Mouse (Mus musculus) gastrocnemius, adult 2 months (tissue): ENCODE results near the gene Lag3. TPM values are rescaled to one million over a fixed set of nuclear protein-coding genes. Genes with fewer than 3 reads are reported as not detected.
A peak's percentile ranks its signal among the peaks of the same experiment; 100 is the strongest.

ENCODE experiments used
- DNase-seq: peaks from one replicate; pipeline ENCODE4 v3.0.0; 2022
- H3K27ac ChIP-seq: fragments of 200-600 bp; 2 replicates; pipeline ENCODE4 v1.8.1; 2022; ENCODE audit warnings: mild to moderate bottlenecking
- H3K4me3 ChIP-seq: fragments of 200-600 bp; 2 replicates; pipeline ENCODE4 v1.8.1; 2022; ENCODE audit warnings: mild to moderate bottlenecking, moderate library complexity
- CTCF ChIP-seq: fragments of 200-600 bp; IDR thresholded peaks from 2 replicates; pipeline ENCODE4 v1.8.1; 2022; ENCODE audit warnings: antibody characterized with exemption, mild to moderate bottlenecking, moderate library complexity
- intact Hi-C: fragments of 180-260 bp; cut with DNase I; formaldehyde crosslinking; loops from one replicate; pipeline ENCODE4 v1.15.1; 2025
- total RNA-seq, 2 experiments: library from RNA; stranded (reverse); gene quantifications; 2 replicates each; pipeline ENCODE4 v1.2.3; 2021

Lag3 gene
- total RNA-seq, 2 experiments from 2014 or later = 0.11 to 0.13 TPM

GRCm38 (mm10) chr6:124885956-124886381 is 25.5 kb downstream of the Lag3 start:
- DNase-seq = no peak
- no peak for TF ChIP-seq CTCF
- intact Hi-C loops = no loop called here
- no peak overlapping the region for H3K27ac ChIP-seq
- H3K4me3 ChIP-seq = no peak overlapping the region

DNA sequence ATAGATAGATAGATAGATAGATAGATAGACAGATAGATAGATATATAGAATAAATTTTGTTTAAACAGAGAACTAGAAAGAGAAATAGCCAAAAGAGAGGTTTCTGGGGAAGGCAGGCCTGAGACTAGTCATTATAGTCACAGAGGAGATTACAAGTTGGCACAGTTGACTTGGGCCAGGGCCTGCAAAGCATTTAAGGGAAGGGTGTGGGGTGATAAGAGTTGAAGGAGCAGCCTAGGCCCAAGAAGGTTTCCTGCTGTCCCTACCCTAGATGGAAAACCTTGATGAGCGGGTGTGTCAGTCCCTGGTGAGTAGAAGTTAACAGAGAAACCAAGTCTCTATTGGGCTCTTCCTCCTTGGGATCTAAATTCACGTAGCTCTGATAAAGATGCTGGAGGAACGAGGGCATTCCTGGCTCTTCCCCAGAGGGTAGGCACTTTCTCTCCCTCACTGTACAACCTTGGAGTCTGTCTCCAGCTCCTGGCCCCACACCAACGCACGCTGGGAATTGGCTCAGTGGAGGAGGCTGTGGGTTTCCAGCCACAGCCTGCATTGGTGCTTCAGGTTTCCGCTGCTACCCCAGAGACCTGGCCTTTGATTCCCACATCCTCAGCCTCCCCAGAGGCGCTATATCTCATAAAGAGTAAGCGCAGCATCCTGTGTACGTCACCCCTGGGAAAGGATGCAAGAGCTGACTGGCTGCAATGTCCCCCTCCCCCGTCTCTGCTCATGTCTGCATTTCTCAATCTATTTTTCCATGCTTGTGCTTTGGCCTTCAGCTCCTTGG is 26.6 kb downstream of the Lag3 start:
- Histone ChIP-seq H3K27ac (no peak overlapping the region; the same call in 1 of the 2 replicates), H3K4me3 (no peak overlapping the region)
- intact Hi-C loops = no loop called here
- no peak for DNase-seq
- TF ChIP-seq CTCF = no peak

GRCm38 (mm10) chr6:124883351-124883750 is 28.2 kb downstream of the Lag3 start:
- no peak overlapping the region for H3K27ac ChIP-seq
- intact Hi-C loops = no loop called here
- TF ChIP-seq CTCF = no peak
- DNase-seq = no peak
- no peak overlapping the region for H3K4me3 ChIP-seq

GRCm38 (mm10) chr6:124881821-124882220 is 29.7 kb downstream of the Lag3 start:
- no peak overlapping the region for H3K4me3 ChIP-seq

GRCm38 (mm10) chr6:124879390-124879789 is 32.1 kb downstream of the Lag3 start:
- no peak overlapping the region for H3K27ac ChIP-seq
- no peak overlapping the region for H3K4me3 ChIP-seq
- intact Hi-C loops = no loop called here
- TF ChIP-seq CTCF = no peak
- DNase-seq = no peak

More at GRCm38 (mm10) chr6:124881821-124882220, 29.7 kb downstream of the Lag3 start:
- intact Hi-C loops = no loop called here
- H3K27ac ChIP-seq = no peak overlapping the region
- DNase-seq = no peak
- no peak for TF ChIP-seq CTCF

DNA sequence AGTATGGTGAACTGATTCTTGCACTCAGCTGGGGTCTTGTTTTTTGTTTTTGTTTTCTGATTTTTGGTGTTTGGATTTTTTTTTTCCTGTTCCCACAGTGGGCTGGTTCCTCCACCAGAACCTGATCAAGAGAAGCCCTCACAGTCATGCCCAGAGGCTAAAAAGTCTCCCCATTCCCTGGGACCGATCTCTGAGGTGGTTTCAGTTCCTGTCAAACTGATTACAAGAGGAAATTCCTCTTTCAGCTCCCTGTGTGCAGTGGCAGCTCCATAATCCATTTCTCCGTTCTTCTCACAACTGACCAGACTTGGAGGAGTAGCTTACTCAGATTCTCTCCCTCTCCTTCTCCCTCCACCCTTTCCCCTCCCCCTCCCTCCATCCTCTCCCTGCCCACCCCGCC is 37.2 kb downstream of the Lag3 start:
- intact Hi-C loops = no loop called here
- no peak for TF ChIP-seq CTCF
- DNase-seq = no peak
- Histone ChIP-seq H3K4me3 (no peak overlapping the region), H3K27ac (no peak overlapping the region)

DNA sequence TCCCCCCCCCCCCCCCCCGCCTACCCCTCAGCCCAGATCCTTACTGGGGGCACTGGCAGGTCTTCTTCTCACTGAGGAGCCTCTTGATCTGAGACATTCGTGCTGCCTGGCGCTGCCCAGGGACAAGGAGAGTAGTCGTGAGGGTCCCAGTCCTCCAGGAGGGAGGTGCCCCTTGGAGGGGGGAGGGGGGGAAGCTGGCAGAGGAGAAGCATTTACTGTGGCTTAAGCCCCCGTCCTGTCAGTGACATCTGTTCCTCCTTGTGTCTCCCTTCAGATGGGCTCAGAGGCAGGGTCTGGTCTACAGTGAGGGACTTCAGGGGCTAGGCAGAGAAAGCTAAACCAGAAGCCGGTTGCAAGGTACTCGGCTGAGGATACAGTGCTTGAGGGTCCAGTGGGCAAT is 44.9 kb downstream of the Lag3 start:
- intact Hi-C loops = no loop called here
- TF ChIP-seq CTCF = no peak
- Histone ChIP-seq H3K27ac (no peak overlapping the region), H3K4me3 (no peak overlapping the region)
- DNase-seq = no peak

- intact Hi-C loops = no loop called here
- TF ChIP-seq CTCF = no peak
- no peak overlapping the region for H3K4me3 ChIP-seq
- DNase-seq = no peak
- no peak overlapping the region for H3K27ac ChIP-seq
Measured at GRCm38 (mm10) chr6:124865766-124866362, 45.6 kb downstream of the Lag3 start.

DNA sequence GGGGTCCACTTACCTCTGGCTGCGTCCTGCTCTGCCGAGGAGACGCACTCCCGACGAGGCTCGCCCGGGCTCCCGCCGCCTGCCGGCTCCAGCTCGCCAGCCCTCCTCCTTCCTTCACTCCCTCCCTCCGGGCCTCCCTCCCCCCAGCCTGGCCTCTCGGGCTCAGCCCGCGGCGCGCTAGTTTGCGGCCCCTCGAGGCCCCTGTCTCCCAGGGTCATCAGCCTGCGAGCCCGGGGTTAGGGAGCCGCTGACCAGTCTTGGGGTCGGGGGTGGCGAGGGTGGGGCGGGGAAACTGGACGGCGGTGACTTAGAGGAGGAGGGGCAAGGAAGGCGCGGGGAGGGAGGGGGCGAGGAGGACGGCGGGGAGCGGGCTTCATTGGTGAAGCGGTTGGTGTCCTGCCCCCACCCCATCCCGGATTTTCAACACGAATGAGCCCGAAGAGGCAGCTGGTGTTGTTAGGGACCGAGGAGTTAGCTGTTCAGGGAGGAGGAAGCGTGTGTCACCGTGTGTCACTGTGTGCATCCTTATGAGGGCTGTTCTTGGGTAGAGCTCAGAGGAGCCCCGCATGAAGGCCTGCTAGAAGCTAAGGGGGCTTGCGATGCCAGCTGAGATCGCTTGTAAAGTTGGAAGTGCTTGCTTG is 47.7 kb downstream of the Lag3 start, which contains the start of gene Gpr162:
Gene Gpr162, minus strand, starts transcription at position 326 of the 641 bp plus-strand sequence.
- Histone ChIP-seq H3K27ac (0 out of 2 replicates have a peak within 1 kb of the TSS, but pooled peaks have one; percentile 16), H3K4me3 (peak within 1 kb of the TSS; percentile 66)
- DNase-seq = peak; percentile 71
- intact Hi-C loops = no loop called here
- peak; percentile 18; the same call in 1 of the 2 replicates for TF ChIP-seq CTCF

- intact Hi-C loops = no loop called here
- no peak for DNase-seq
- Histone ChIP-seq H3K4me3 (peak overlapping the region; percentile 66), H3K27ac (0 out of 2 replicates have a peak overlapping the region, but pooled peaks have one; percentile 16)
- no peak for TF ChIP-seq CTCF
Measured at GRCm38 (mm10) chr6:124863125-124863657, 48.3 kb downstream of the Lag3 start.

DNA sequence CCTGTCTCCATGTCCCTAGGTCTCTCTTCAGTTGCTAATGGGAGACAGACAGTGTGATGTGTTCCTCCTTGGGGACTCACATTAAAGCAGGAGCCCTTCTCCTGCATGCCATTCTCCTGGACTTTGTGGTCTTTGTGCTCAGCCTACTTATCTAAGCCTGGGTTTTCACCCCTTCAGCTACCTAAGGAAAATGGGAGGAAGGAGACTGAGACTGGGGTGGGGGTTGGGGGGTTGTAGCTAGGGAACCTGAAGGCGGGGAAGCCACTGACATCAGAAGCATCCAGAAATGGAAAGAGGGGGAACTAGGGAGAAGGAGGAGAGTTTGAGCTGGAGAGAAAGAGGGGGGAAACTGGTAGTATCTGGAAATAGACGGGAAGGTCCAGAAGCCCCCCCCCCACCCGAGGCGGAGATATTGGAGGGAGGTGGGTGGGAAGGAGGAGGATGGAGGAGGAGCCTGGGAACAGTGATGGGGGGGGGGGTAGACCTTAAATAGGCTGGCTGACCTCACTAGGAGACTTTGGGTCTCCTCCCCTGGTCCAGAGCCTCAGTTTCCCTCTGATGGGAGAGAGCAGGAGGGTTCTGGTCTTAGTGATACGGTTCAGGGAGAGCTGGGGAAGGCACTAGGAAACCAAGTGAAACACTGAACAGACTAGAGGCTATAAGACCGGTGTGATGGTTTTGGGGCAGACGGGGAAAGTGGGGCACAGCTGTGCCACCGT is 48.9 kb downstream of the Lag3 start:
- H3K27ac ChIP-seq = no peak overlapping the region
- H3K4me3 ChIP-seq = 0 out of 2 replicates have a peak overlapping the region, but pooled peaks have one; percentile 66
- intact Hi-C loops = no loop called here
- DNase-seq = no peak
- no peak for TF ChIP-seq CTCF

GRCm38 (mm10) chr6:124861802-124862201 is 49.7 kb downstream of the Lag3 start:
- intact Hi-C loops = no loop called here
- Histone ChIP-seq H3K27ac (no peak overlapping the region), H3K4me3 (no peak overlapping the region)
- TF ChIP-seq CTCF = no peak
- DNase-seq = no peak
